Mouse (Mus musculus) CD4-positive, CD25-positive, alpha-beta regulatory T cell, adult 2 months (primary cell): ENCODE results near the gene Nkx1-2.

ENCODE experiments used
- DNase-seq: peaks from one replicate; pipeline ENCODE4 v3.0.0-alpha.2; 2012; ENCODE audit warnings: low read depth, low spot score

The Nkx1-2 gene

DNA sequence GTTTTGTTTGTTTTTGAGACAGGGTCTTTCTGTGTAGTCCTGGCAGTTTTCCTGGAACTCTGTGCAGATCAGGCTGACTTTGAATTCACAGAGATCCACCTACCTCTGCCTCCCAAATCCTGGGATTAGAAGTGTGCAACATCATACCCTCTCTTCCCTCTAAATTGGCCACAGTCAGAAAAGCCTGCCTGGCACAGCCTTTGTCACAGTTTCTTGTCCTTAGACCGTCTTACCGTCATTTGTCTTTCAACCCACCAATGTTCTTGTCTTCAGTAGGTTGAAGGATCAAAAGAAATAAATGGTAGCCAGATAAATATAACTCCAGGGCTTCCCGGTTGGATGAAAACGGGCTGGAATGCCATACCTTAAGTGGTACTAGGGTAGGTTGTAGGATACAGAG is 5.3 kb upstream of the Nkx1-2 start:
- DNase-seq = no peak

DNA sequence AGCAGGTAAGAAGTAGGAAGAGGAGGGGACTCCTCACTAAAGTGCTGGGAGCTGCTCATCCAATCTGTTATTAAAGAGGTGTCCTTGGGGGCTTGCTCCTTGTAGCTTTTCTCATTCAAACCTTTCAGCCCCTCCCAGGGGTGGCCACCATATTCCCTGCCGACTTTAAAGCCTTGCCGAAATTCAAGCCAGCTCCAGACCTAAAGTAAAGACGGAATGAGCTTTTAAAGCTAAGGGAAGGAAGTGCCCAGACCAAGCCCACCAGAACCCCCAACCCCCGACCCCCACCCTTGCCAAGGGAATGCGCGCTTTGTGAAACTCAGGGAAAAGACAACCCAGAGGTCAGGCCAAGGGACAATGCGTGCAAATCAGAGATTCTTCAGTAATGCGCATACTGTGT is 1.5 kb upstream of the Nkx1-2 start:
- DNase-seq = no peak

DNA sequence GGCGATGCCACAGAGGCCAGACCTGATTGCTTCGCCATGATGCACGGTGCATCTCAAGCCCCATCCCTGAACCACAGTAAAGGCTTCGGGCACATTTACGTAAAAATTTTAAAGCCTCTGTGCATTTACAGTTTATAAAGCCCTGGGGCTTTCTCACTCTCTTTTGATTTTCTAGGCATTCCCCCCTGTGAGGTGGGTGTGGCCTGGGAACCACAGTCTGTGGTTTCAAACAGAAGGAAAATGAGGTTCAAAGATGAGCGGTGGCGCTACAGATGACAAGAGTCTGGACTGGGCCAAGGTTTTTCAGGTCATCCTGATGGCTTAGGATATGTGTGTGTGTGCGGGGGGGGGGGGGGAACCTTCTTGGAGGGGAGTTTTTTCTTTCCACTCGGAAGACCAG is 589 bp upstream of the Nkx1-2 start:
- DNase-seq = peak; percentile 52

DNA sequence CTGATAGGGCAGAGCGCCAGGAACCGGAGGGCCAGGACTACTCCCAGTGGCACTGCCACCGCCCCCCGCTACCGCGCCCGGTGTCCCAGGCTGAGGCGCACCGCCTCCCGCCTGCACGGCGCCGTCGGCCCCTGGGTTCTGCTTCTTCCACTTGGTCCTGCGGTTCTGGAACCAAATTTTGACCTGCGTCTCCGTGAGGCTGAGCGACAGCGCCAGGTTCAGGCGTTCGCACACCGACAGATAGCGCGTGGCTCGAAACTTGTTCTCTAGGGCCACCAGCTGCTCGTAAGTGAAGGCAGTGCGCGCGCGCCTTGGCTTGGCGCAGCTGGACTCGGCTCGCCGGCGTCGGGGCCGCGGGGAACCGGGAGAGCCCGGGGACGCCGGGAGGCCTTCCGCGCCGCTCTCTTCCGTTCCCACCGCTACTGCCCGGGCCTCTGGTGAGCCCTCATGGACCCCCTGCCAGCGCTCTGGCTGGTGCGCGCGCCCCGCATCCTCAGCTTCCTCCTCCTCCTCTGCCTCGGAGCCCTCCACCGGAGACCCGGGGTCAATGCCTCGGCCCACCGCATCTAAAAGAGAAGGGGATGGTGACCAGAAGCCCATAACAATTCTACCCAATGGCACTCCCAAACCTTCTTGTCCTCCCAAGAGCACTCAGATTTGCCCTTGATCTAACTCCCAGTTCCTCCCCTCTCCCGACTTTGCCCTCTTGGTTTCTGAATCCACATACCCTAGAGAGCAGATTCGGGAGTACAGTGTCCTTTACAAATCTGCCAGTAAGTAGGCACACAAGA is 2.0 kb downstream of the Nkx1-2 start:
- no peak for DNase-seq

DNA sequence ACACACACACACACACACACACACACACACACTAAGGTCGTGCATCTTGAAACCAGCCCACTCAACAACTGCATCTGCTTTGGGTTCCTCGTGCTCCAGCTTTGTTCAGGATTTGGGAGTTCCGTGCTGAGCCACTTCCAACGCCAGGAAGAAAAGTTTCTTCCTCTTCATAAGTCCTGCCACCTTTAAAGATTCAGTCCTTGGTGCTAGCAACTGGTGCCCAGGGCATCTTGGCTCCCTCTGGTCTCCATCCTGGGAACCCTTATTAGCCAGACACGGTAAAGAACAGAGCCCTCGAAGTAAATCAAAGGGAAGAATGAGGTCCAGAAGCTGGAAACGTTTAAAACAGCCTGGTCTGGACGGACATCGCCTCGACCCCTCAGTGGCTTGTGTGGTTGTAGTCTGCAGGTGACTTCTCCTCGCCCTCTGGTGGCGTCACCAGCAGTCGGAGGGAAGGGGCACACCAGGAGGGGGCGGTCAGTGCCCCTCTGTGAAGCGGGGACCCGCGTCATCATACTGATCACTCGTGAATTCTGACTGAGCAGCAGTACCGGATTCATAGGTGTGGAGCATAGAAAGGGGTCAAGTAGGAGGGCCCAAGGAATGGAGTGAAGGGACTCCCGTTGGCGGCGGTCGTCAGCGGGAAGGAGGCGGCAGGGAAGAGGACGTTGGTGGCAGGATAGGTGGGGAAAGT is 2.7 kb downstream of the Nkx1-2 start:
- DNase-seq = no peak

DNA sequence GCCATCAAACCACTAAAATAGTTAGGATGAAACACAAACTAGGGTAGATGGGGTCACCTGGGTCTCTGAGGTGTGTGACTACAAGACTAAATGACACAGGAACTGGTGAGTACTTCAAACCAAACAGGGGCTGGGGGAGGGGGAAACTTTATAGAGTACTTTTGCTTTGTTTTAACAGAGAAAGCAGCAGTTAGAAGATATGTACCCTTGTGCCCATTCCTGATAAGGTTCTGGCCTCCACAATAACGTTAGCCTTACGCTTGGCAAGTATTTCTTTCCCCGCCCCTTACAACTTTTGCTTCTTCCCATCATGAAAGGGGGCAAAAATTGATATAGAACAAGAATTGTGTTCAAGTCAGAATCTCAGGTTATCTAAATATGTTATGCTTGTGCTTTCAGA is 3.6 kb downstream of the Nkx1-2 start:
- no peak for DNase-seq

DNA sequence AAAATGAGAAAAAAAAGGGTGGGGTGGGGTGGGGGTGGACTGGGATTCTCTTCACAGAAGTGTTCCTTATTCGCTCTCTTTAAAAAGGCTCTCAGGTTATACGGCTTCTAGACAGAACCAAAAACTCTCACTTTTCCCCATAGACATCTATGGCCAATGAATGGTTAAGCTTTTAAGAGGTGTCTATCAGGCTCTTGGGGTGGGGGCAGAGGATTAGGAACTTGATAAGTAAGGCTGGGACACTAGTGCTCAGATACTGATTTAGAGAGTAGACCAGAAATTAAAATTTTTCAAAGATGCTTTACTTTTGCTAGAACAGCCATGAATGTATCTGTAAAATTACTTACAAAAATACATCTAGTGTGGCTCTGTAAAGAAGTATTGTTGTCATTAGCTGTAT is 5.1 kb downstream of the Nkx1-2 start:
- no peak for DNase-seq

DNA sequence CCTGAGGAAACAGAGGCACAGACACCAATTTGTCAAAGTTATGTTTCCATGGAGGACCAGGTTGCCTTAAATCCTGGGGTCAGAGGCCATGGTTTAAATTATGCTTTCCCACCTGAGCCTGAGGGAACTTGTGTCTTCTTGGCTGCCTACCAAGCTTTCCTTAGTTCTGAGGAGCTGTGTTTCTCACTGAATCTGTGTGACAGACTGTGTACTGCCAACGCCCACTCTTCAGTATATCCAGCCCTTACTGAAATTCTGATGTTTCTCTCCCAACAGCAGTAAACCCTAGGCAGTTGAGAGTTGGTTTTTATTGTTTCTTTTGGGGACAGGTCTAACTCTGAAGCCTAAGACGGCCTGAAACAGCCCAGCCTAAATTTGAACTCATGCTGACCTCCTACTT is 5.7 kb downstream of the Nkx1-2 start:
- no peak for DNase-seq

DNA sequence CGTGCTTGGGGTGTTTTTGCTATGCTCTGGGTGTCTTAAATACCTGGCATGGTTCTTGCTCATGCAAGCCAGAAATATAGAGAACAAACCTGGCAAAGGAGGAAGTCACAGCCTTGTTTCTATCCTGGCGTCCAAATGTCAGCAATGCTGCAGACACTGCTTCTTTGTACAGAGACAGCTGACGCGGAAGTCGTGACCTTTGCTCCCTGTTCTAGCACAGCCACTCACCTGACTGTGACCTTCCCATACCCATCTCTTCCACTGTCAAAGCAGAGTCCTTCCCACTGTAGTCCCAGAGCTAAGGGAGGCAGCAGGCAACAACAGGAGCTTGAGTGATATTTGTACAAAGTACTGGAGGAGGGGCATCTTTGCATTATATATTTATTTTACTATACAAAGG is 9.8 kb downstream of the Nkx1-2 start:
- no peak for DNase-seq

DNA sequence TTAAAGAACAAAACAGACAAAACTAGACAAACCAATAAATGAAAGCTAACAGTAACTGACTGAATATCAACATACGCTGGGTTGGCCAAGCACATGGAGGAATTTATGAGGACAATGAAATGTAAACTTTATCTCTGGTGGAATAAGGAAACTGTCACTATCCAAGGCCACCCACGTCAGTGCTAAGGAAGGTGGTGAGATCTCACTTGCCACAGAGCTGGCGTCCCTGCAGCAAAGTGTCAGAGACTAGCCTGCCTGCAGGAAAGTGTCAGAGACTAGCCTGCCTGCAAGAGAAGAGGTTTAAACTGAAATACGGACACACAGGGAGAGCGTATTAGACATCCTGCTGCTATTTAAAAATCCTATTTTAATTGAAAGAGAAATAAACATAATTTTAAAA is 12.3 kb downstream of the Nkx1-2 start:
- DNase-seq = no peak

DNA sequence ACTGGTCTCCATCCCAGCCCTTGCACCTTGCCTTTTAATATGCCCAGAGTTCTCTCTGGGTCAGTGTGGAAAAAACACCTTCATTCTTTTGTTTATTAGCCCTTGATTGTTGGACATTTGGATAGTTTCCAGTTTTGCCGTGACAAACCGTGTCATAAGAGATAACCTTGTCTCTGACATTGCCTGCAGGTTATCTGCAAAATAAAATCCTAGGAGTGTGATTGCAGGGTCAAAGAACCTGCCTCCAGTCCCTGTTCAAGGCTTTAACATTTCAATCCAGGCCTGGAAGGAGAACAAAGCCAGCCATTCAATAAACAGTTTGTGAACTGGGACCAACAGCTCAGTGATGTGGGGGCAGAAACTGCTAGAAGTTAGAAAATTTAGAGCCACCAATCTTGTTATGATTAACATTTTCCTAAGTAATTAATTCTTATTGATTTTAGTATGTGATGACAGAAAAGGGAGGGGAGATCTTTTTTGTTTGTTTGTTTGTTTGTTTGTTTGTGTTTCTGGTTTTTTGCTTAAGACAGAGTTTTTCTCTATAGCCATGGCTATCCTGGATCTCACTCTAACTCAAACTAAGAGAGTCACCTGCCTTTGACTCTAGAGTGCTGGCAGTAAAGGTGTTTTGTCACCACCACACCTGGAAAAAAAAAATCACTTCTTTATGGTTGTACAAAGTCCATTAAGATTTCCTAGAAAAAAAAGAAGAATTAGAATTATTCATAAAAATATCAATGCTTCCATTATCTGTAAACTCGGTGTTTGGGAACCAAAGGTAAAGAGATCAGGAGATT is 13.5 kb downstream of the Nkx1-2 start:
- DNase-seq = no peak

DNA sequence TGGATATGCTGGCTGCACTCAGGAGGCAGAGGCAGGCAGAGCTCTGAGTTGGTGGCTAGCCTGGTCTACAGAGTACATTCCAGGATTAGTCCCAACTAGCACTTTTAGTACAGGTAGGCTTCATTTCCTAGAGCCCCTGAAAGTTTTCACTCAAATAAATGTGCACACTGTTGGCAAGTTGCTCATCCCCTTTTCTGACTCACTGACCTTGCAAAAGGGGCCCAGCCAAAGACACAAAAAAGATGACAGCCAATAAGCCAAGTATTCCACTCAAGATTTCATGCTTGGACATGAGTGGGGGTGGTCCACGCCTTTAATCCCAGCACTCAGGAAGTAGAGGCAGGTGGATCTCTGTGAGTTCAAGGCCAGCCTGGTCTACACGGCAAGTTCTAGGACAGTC is 18.0 kb downstream of the Nkx1-2 start:
- DNase-seq = no peak

DNA sequence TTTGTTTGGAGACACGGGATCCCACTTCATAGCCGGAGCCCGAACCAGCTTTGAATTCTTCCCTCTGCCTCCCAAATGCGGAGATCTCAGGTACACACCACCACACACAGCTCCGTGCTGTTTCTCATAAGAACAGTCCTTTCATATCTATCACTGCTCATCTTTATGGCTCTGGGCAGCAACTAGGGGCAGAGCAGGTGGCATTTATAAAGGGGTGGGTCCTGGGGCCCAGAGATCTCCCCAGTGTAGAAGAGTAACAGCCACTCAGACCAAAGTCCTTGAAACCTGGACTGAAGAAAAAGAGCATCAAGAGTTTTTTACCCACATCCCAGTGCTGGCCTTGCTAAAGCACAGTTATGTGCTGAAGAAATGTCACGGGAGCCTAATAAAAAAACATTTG is 18.9 kb downstream of the Nkx1-2 start:
- no peak for DNase-seq

DNA sequence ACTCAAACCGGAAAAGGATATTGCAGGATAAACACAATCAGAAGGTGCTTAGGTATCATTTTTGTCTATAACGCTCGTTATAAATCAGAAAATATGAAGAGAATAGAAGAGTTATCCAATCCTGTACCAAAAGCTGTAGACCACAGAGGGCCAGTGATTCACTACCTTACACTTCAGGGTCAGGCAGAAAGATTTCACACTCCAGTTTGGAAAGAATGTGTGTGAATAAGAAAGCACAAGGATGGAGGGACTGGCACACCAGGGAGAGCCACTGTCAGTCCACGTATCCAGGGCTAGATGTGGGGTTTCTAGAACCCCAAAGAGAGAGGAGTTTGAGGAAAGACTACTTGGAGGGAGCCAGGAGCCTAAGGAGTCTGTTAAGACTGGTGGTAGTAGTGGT is 22.5 kb downstream of the Nkx1-2 start:
- DNase-seq = no peak

DNA sequence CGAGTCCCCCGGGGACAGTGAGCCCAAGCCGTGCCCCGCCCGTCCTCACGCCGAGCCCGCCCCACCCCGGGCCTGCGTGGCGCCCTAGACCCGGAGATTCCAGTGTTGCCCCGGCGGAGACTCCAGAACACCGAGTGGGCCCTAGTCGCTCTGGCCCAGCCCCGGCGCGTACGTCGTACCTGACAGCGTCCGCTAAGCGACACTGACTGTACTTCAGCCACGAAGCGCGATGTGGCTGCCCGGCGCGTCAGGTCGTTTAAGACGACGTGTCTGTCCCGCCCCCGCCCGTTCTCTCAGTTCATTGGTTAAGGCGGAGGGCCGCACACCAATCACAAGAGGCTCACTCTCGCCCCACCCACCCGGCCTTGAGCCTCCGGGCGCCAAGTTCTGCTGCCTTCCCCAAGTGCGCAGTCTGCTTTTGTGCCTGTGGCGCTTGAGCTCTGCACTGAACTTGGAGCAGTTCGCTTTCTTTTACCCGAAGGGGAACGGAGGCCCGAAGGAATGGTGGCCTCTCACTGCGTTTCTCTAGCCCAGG is 23.3 kb downstream of the Nkx1-2 start, which contains the start of gene Oat:
TSS of gene Oat (minus strand) at position 283 of the 535 bp plus-strand sequence.
- peak; percentile 97 for DNase-seq

DNA sequence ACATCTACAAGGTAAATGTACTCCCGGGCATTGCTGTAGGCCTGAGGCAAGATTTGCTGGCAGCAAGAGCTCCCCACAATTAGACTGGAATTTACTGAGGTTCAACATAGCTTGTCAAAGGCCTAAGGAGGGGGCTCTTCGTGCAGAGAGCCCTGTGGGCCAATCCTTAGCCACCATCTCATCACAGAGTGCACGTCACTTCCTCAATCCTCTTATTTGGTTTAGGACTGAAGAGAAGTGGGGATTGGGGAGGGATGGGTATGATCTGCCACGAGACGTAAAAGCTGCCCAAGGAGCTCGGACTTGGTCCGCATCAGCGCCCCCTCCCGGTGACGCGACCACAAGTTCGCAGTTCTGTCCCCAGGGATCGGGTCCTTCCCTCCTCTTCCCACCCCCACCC is 23.8 kb downstream of the Nkx1-2 start:
- DNase-seq = peak; percentile 90

DNA sequence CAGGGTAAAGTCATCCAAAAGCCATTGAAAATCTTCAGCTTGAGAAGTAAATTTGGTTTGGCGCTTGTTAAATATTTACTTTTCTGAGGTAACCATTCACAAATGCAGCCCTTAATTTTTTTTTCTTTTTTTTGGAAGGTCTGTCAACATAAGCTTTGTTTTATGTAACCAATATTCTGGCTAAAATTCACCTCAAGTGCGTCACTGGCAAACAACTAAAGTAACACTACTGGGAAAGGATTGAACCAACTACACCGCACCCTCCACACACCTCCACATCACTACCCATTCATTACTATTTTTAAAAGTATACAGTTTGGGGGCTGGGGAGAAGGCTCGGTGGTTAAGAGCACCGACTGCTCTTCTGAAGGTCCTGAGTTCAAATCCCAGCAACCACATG is 24.8 kb downstream of the Nkx1-2 start:
- no peak for DNase-seq

DNA sequence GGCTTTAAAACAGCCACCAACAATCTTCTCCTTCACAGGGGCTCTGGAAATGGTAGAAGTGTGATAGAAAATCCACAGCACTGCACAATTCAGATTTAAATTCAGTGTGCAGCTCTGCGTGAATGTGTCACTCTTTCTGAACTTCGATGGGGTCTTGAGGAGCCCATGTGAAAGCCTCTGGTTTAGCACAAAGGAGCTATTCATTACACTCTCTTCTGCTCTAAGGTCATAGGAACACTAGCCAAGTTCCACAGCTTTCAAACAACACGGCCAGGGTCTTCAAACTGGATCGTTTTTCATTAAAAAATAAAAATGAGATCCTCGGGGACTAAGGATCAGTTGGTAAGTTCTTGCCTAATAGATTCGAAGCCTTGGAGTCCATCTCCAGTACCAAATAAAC is 26.2 kb downstream of the Nkx1-2 start:
- DNase-seq = no peak

DNA sequence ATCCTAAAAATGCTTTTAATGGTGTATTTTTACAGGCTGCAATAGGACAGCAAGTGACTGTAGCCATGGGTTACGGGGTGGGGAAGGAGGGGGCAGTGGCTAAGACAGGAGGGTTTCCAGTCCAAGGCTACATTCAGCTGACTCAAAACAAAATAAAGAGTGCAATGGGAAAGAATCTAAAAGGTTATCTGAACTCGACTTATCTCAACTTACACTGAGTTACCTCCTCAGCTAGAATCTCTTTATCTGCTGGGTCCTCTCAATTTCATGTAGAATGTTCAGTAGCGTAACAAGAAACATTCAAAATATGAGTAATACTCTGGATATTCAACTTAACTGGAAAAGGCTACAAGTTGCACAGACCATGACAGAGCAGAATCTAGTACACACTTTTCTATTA is 26.7 kb downstream of the Nkx1-2 start:
- DNase-seq = no peak

DNA sequence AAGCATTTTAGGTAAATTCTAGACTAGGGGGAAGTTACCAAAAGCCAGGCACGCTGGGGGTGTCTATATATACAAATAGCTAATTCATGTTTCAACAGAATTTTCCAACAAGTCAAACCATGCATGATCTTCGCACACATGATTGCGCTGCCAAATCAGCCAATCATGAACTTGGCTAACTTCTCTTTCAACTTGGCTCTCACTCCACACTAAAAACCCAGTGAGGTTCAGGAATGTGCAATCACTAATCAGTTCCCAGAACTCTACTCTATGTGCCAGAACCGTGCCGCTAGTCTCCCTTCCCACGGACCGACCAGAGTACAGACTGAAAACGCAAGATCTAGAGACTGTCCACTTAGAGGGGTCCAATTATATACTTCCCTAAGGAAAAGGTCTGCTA is 28.0 kb downstream of the Nkx1-2 start:
- no peak for DNase-seq

DNA sequence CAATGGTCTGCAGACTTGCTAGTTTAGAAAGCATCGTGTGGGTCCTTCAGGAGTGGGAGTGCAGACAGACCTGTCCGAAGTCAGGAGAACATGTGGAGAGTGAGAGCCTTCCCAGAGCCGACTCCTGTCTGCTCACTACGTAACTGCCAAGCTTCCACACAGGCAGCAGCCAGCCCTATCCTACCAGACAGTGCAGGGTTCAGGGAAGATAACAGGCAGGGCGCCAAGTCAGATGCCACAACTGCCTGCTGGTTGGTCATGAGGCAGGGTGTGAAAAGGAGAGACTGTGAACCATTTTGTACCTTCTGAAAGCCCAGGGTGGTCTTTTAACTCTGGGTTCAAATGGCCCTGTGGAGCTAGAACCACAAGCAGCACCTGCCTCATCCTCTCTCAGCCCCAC is 29.4 kb downstream of the Nkx1-2 start:
- no peak for DNase-seq

DNA sequence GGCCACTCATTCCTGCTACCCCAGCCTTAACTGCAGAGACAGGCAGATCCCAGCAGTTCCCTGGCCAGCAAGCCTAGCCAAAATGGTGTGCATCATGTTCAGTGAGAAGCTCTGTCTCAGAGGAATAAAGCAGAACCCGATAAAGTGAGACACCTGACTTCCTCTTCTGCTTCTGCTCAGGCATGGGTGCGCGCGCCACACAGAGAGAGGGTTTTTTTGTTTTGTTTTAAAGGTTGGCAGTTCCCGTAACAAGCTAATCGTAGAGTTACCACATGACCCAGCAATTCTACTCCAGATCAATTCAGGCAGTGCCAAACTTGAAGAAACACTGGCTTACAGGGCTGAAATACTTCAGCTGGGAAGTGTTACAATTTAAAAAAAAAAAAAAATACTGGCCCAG is 30.6 kb downstream of the Nkx1-2 start:
- DNase-seq = peak; percentile 56
